Mouse (Mus musculus): Measurements from ENCODE around the gene 4930539E08Rik. TPM values are rescaled to one million over a fixed set of nuclear protein-coding genes. Genes with fewer than 3 reads are reported as not detected.

The 4930539E08Rik gene
- polyA plus RNA-seq, 1 experiment from 2014 or later: 0.37 TPM

GRCm38 (mm10) chr17:28894050-28894767, 20.9 kb downstream of the 4930539E08Rik start:
- Histone ChIP-seq H3K4me1 (ENCODE audit: insufficient read depth) (no peaks in the 10 kb centered on the region), H3K4me3 (ENCODE audit: low read depth, low read length) (no peak overlapping the region), H3K36me3 (ENCODE audit: insufficient read depth) (no peaks in the 10 kb centered on the region), H3K27me3 (ENCODE audit: insufficient read depth, low read length) (no peaks in the 10 kb centered on the region), H3K9ac (no peak overlapping the region), H3K27ac (ENCODE audit: low read depth) (no peak overlapping the region), H3K9me3 (ENCODE audit: low read depth, low read length) (no peaks in the 10 kb centered on the region), H3K4me2 (no peak overlapping the region)
- DNase-seq (no peak), ATAC-seq (ENCODE audit: insufficient read depth) (no peak)
- no peak for TF ChIP-seq CTCF (IDR thresholded peaks at IDR 0.05; ENCODE audit: low read depth)
- 84% methylated on average over 11 of the region's 11 CpGs for WGBS

GRCm38 (mm10) chr17:28886266-28886665, 28.9 kb downstream of the 4930539E08Rik start:
- no peak overlapping the region for H3K27ac ChIP-seq (ENCODE audit: low read depth)
- no peaks in the 10 kb centered on the region for H3K4me1 ChIP-seq (ENCODE audit: insufficient read depth)
- no peaks in the 10 kb centered on the region for H3K9me3 ChIP-seq (ENCODE audit: low read depth, low read length)
- H3K27me3 ChIP-seq (ENCODE audit: insufficient read depth, low read length): no peaks in the 10 kb centered on the region
- no peaks in the 10 kb centered on the region for H3K36me3 ChIP-seq (ENCODE audit: insufficient read depth)
- no peak overlapping the region for H3K4me3 ChIP-seq (ENCODE audit: low read depth, low read length)
- WGBS: 75% methylated on average over 8 of the region's 8 CpGs
- TF ChIP-seq CTCF (IDR thresholded peaks at IDR 0.05; ENCODE audit: low read depth): no peak
- H3K4me2 ChIP-seq: no peak overlapping the region
- ATAC-seq (ENCODE audit: insufficient read depth): no peak
- DNase-seq: no peak
- no peak overlapping the region for H3K9ac ChIP-seq

GRCm38 (mm10) chr17:28885231-28885630, 29.9 kb downstream of the 4930539E08Rik start:
- Histone ChIP-seq H3K4me2 (no peak overlapping the region), H3K36me3 (ENCODE audit: insufficient read depth) (no peaks in the 10 kb centered on the region), H3K27ac (ENCODE audit: low read depth) (no peak overlapping the region), H3K4me1 (ENCODE audit: insufficient read depth) (no peaks in the 10 kb centered on the region), H3K4me3 (ENCODE audit: low read depth, low read length) (no peak overlapping the region), H3K9ac (no peak overlapping the region), H3K27me3 (ENCODE audit: insufficient read depth, low read length) (no peaks in the 10 kb centered on the region), H3K9me3 (ENCODE audit: low read depth, low read length) (no peaks in the 10 kb centered on the region)
- WGBS: 88% methylated on average over 8 of the region's 8 CpGs
- no peak for TF ChIP-seq CTCF (IDR thresholded peaks at IDR 0.05; ENCODE audit: low read depth)
- no peak for ATAC-seq (ENCODE audit: insufficient read depth)
- no peak for DNase-seq

- no peak overlapping the region for H3K4me2 ChIP-seq
- H3K4me3 ChIP-seq (ENCODE audit: low read depth, low read length): no peak overlapping the region
- no peak overlapping the region for H3K27ac ChIP-seq (ENCODE audit: low read depth)
- H3K9me3 ChIP-seq (ENCODE audit: low read depth, low read length): no peaks in the 10 kb centered on the region
- H3K4me1 ChIP-seq (ENCODE audit: insufficient read depth): no peaks in the 10 kb centered on the region
- ATAC-seq (ENCODE audit: insufficient read depth) (no peak), DNase-seq (no peak)
- WGBS: 59% methylated on average over 10 of the region's 10 CpGs
- H3K36me3 ChIP-seq (ENCODE audit: insufficient read depth): no peaks in the 10 kb centered on the region
- TF ChIP-seq CTCF (IDR thresholded peaks at IDR 0.05; ENCODE audit: low read depth): no peak
- no peaks in the 10 kb centered on the region for H3K27me3 ChIP-seq (ENCODE audit: insufficient read depth, low read length)
- H3K9ac ChIP-seq: no peak overlapping the region
Measured at GRCm38 (mm10) chr17:28883941-28884516, 31.1 kb downstream of the 4930539E08Rik start.

- TF ChIP-seq CTCF (IDR thresholded peaks at IDR 0.05; ENCODE audit: low read depth): peak; percentile 23; the same call in 1 of the 2 replicates
- no peaks in the 10 kb centered on the region for H3K27me3 ChIP-seq (ENCODE audit: insufficient read depth, low read length)
- H3K36me3 ChIP-seq (ENCODE audit: insufficient read depth): no peaks in the 10 kb centered on the region
- H3K9me3 ChIP-seq (ENCODE audit: low read depth, low read length): no peaks in the 10 kb centered on the region
- DNase-seq: peak; percentile 9
- no peak overlapping the region for H3K9ac ChIP-seq
- no peak overlapping the region for H3K4me3 ChIP-seq (ENCODE audit: low read depth, low read length)
- ATAC-seq (ENCODE audit: insufficient read depth): no peak
- no peaks in the 10 kb centered on the region for H3K4me1 ChIP-seq (ENCODE audit: insufficient read depth)
- WGBS: 41% methylated on average over 8 of the region's 8 CpGs
- no peak overlapping the region for H3K27ac ChIP-seq (ENCODE audit: low read depth)
- H3K4me2 ChIP-seq: 0 out of 2 replicates have a peak overlapping the region, but pooled peaks have one; percentile 19
Measured at GRCm38 (mm10) chr17:28882810-28883209, 32.3 kb downstream of the 4930539E08Rik start.

- TF ChIP-seq CTCF (IDR thresholded peaks at IDR 0.05; ENCODE audit: low read depth): no peak
- Histone ChIP-seq H3K27ac (ENCODE audit: low read depth) (no peak overlapping the region), H3K4me3 (ENCODE audit: low read depth, low read length) (no peak overlapping the region), H3K9ac (no peak overlapping the region), H3K27me3 (ENCODE audit: insufficient read depth, low read length) (no peaks in the 10 kb centered on the region), H3K4me2 (0 out of 2 replicates have a peak overlapping the region, but pooled peaks have one; percentile 19), H3K9me3 (ENCODE audit: low read depth, low read length) (no peaks in the 10 kb centered on the region), H3K4me1 (ENCODE audit: insufficient read depth) (no peaks in the 10 kb centered on the region), H3K36me3 (ENCODE audit: insufficient read depth) (no peaks in the 10 kb centered on the region)
- DNase-seq: peak; percentile 82
- peak; percentile 38; the same call in 1 of the 2 replicates for ATAC-seq (ENCODE audit: insufficient read depth)
- 6% methylated on average over 12 of the region's 12 CpGs for WGBS
Measured at GRCm38 (mm10) chr17:28882316-28882715, 32.8 kb downstream of the 4930539E08Rik start.

GRCm38 (mm10) chr17:28879931-28880391, 35.2 kb downstream of the 4930539E08Rik start:
- no peaks in the 10 kb centered on the region for H3K36me3 ChIP-seq (ENCODE audit: insufficient read depth)
- no peaks in the 10 kb centered on the region for H3K27me3 ChIP-seq (ENCODE audit: insufficient read depth, low read length)
- H3K27ac ChIP-seq (ENCODE audit: low read depth): no peak overlapping the region
- DNase-seq (peak; percentile 88), ATAC-seq (ENCODE audit: insufficient read depth) (no peak)
- H3K9ac ChIP-seq: no peak overlapping the region
- H3K4me2 ChIP-seq: peak overlapping the region; percentile 5; the same call in 1 of the 2 replicates
- WGBS: 3% methylated on average over 18 of the region's 18 CpGs
- peak; percentile 94 for TF ChIP-seq CTCF (IDR thresholded peaks at IDR 0.05; ENCODE audit: low read depth)
- no peaks in the 10 kb centered on the region for H3K9me3 ChIP-seq (ENCODE audit: low read depth, low read length)
- no peak overlapping the region for H3K4me3 ChIP-seq (ENCODE audit: low read depth, low read length)
- no peaks in the 10 kb centered on the region for H3K4me1 ChIP-seq (ENCODE audit: insufficient read depth)
